Mouse (Mus musculus) ES-E14 (cell line): ENCODE measurements around the gene Skap1.

ENCODE experiments used
- CHD2 ChIP-seq: IDR thresholded peaks from 2 replicates; pipeline ENCODE4 v1.6.1; 2014; ENCODE audit warnings: mild to moderate bottlenecking, low read depth, low read length, inconsistent platforms
- HCFC1 ChIP-seq: IDR thresholded peaks from 2 replicates; pipeline ENCODE4 v1.6.1; 2012; ENCODE audit warnings: low read length, inconsistent platforms, borderline replicate concordance; ENCODE audit not compliant: insufficient read depth
- MAFK ChIP-seq: IDR thresholded peaks from 2 replicates; pipeline ENCODE4 v1.6.1; 2014; ENCODE audit warnings: mild to moderate bottlenecking, low read depth, low read length, inconsistent platforms; ENCODE audit not compliant: insufficient read depth
- ZC3H11A ChIP-seq: IDR thresholded peaks from 2 replicates; pipeline ENCODE4 v1.6.1; 2012; ENCODE audit warnings: low read depth, mild to moderate bottlenecking, inconsistent platforms, low read length, borderline replicate concordance

DNA sequence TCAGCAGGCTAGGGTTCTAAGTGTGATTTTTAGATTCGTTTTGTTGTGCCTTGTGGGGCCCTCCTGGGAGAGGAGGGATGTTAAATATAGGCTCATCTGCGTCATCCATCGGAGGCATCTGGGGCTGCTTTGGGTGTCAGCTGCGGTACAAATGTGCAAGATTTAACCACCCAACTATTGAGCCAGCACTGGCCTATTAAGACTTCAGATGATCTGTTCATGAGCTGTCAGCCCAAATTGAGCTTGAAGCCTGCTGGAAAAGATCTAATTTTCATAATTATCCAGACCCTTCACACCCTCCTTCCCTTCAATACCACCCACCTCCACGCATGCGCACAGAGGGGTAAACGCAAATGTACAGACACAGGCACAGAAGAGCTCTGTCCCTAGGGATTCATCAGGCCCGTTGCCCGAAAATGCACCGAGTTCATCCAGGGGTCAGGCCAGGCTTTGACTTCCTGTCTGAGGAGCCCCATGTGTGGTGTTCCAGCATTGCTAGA is 181.2 kb downstream of the Skap1 start:
- TF ChIP-seq ZC3H11A (no peak), CHD2 (no peak), MAFK (no peak), HCFC1 (no peak)
